Mouse (Mus musculus) neural tube, embryonic 14.5 days (tissue): ENCODE data around the gene Atrnl1. TPM values are rescaled to one million over a fixed set of nuclear protein-coding genes. Genes with fewer than 3 reads are reported as not detected.

Experiments used
- ATAC-seq: fragments of 200-750 bp; cut with Nextera tagmentation; 2 replicates; pipeline ENCODE4 v1.8.0; 2017; ENCODE audit warnings: low read depth, mild to moderate bottlenecking, moderate TSS enrichment, moderate library complexity
- H3K27ac ChIP-seq: fragments of 300-500 bp; sonication (generic); 2 replicates; pipeline ENCODE4 v1.5.1; 2014; ENCODE audit warnings: low read depth, mild to moderate bottlenecking, control low read depth, low read length, moderate library complexity, mixed read lengths
- H3K27me3 ChIP-seq: fragments of 300-500 bp; sonication (generic); 2 replicates; pipeline ENCODE4 v1.6.1; 2014; ENCODE audit warnings: low read length; ENCODE audit not compliant: control insufficient read depth, insufficient read depth
- H3K36me3 ChIP-seq: fragments of 300-500 bp; sonication (generic); 2 replicates; pipeline ENCODE4 v1.6.1; 2014; ENCODE audit warnings: low read length, mixed read lengths; ENCODE audit not compliant: control insufficient read depth, insufficient read depth
- H3K4me1 ChIP-seq: fragments of 300-500 bp; sonication (generic); 2 replicates; pipeline ENCODE4 v1.6.1; 2014; ENCODE audit warnings: low read length; ENCODE audit not compliant: control insufficient read depth, insufficient read depth
- H3K4me2 ChIP-seq: fragments of 300-500 bp; sonication (generic); 2 replicates; pipeline ENCODE4 v1.6.1; 2014; ENCODE audit warnings: mild to moderate bottlenecking, low read depth, low read length, control low read depth
- H3K4me3 ChIP-seq: fragments of 300-500 bp; sonication (generic); 2 replicates; pipeline ENCODE4 v1.5.1; 2014; ENCODE audit warnings: low read depth, low read length, control low read depth, mixed read lengths
- H3K9ac ChIP-seq: fragments of 300-500 bp; sonication (generic); replicated peaks from 2 replicates; pipeline ENCODE4 v1.6.1; 2014; ENCODE audit warnings: low read depth, mild to moderate bottlenecking, control low read depth, low read length, mixed read lengths
- H3K9me3 ChIP-seq: fragments of 300-500 bp; sonication (generic); 2 replicates; pipeline ENCODE4 v1.6.1; 2016; ENCODE audit warnings: low read length; ENCODE audit not compliant: control insufficient read depth
- WGBS: fragments of 180-500 bp; shearing (Covaris S2); extraction: QIAGEN DNeasy Blood & Tissue Kit; methylation state at CpG from one replicate; pipeline ENCODE4 v1.1.7; 2014; 5-methylcytosine and 5-hydroxymethylcytosine counted together
- polyA plus RNA-seq: library from polyadenylated mRNA; unstranded; fragments of >200 nt; fragmentation: Nextera tagmentation; extraction: Ambion mirVana; gene quantifications from 2 replicates; pipeline ENCODE4 v1.2.1, GENCODE M21; 2014

Gene Atrnl1
- polyA plus RNA-seq, 1 experiment from 2014 or later = 8.6 TPM

GRCm38 (mm10) chr19:58095776-58096175 is 484.9 kb downstream of the Atrnl1 start:
- Histone ChIP-seq H3K36me3 (no peaks in the 10 kb centered on the region), H3K9ac (no peak overlapping the region), H3K4me2 (no peak overlapping the region), H3K27ac (no peak overlapping the region; the same call in 1 of the 2 replicates), H3K9me3 (no peaks in the 10 kb centered on the region), H3K4me3 (no peak overlapping the region), H3K27me3 (no peaks in the 10 kb centered on the region), H3K4me1 (peaks cover 7% of the 10 kb centered on the region; the same call in 1 of the 2 replicates)
- ATAC-seq = no peak
- WGBS = 76% methylated on average over 7 of the region's 7 CpGs

- Histone ChIP-seq H3K4me3 (no peak overlapping the region), H3K4me2 (no peak overlapping the region), H3K27ac (no peak overlapping the region), H3K9ac (no peak overlapping the region), H3K9me3 (no peaks in the 10 kb centered on the region), H3K27me3 (no peaks in the 10 kb centered on the region), H3K4me1 (peaks cover 7% of the 10 kb centered on the region; the same call in 1 of the 2 replicates), H3K36me3 (no peaks in the 10 kb centered on the region)
- WGBS = 86% methylated on average over 2 of the region's 2 CpGs
- ATAC-seq = no peak
These were observed 486.4 kb downstream of the Atrnl1 start for GRCm38 (mm10) chr19:58097195-58097594.

GRCm38 (mm10) chr19:58099539-58099938 is 488.7 kb downstream of the Atrnl1 start:
- Histone ChIP-seq H3K4me1 (peaks cover 7% of the 10 kb centered on the region; the same call in 1 of the 2 replicates), H3K36me3 (no peaks in the 10 kb centered on the region), H3K27me3 (no peaks in the 10 kb centered on the region), H3K9ac (no peak overlapping the region), H3K27ac (no peak overlapping the region), H3K9me3 (no peaks in the 10 kb centered on the region), H3K4me2 (no peak overlapping the region), H3K4me3 (no peak overlapping the region)
- no peak for ATAC-seq
- WGBS = 94% methylated on average over 5 of the region's 5 CpGs

- H3K4me1 ChIP-seq = peaks cover 4% of the 10 kb centered on the region; the same call in 1 of the 2 replicates
- H3K27me3 ChIP-seq = no peaks in the 10 kb centered on the region
- ATAC-seq = no peak
- H3K4me2 ChIP-seq = no peak overlapping the region
- H3K36me3 ChIP-seq = no peaks in the 10 kb centered on the region
- no peaks in the 10 kb centered on the region for H3K9me3 ChIP-seq
- WGBS = 84% methylated on average over 4 of the region's 4 CpGs
- H3K9ac ChIP-seq = no peak overlapping the region
- H3K4me3 ChIP-seq = no peak overlapping the region
- no peak overlapping the region for H3K27ac ChIP-seq
These were observed 489.5 kb downstream of the Atrnl1 start for GRCm38 (mm10) chr19:58100381-58100780.

- Histone ChIP-seq H3K4me2 (no peak overlapping the region), H3K27me3 (no peaks in the 10 kb centered on the region), H3K4me1 (no peaks in the 10 kb centered on the region), H3K9ac (no peak overlapping the region), H3K4me3 (no peak overlapping the region), H3K27ac (no peak overlapping the region), H3K9me3 (no peaks in the 10 kb centered on the region), H3K36me3 (no peaks in the 10 kb centered on the region)
- 76% methylated on average over 7 of the region's 7 CpGs for WGBS
- ATAC-seq = no peak
These were observed 493.7 kb downstream of the Atrnl1 start for GRCm38 (mm10) chr19:58104544-58104943.

- H3K4me1 ChIP-seq = no peaks in the 10 kb centered on the region
- no peak overlapping the region for H3K27ac ChIP-seq
- no peak for ATAC-seq
- no peak overlapping the region for H3K9ac ChIP-seq
- WGBS = 16% methylated on average over 10 of the region's 10 CpGs
- H3K27me3 ChIP-seq = no peaks in the 10 kb centered on the region
- no peak overlapping the region for H3K4me3 ChIP-seq
- H3K4me2 ChIP-seq = no peak overlapping the region
- H3K36me3 ChIP-seq = no peaks in the 10 kb centered on the region
- H3K9me3 ChIP-seq = no peaks in the 10 kb centered on the region
These were observed 496.8 kb downstream of the Atrnl1 start for GRCm38 (mm10) chr19:58107632-58108031.

GRCm38 (mm10) chr19:58110491-58110890 is 499.7 kb downstream of the Atrnl1 start:
- 98% methylated on average over 3 of the region's 3 CpGs for WGBS
- H3K4me2 ChIP-seq = no peak overlapping the region
- H3K27me3 ChIP-seq = no peaks in the 10 kb centered on the region
- H3K4me1 ChIP-seq = no peaks in the 10 kb centered on the region
- H3K27ac ChIP-seq = no peak overlapping the region
- ATAC-seq = no peak
- H3K9ac ChIP-seq = no peak overlapping the region
- H3K36me3 ChIP-seq = no peaks in the 10 kb centered on the region
- H3K9me3 ChIP-seq = no peaks in the 10 kb centered on the region
- no peak overlapping the region for H3K4me3 ChIP-seq

- 93% methylated on average over 6 of the region's 6 CpGs for WGBS
- no peak overlapping the region for H3K4me2 ChIP-seq
These were observed 500.5 kb downstream of the Atrnl1 start for GRCm38 (mm10) chr19:58111291-58111690.

GRCm38 (mm10) chr19:58112151-58112550 is 501.3 kb downstream of the Atrnl1 start:
- Histone ChIP-seq H3K9me3 (no peaks in the 10 kb centered on the region), H3K9ac (no peak overlapping the region), H3K4me3 (no peak overlapping the region), H3K27me3 (no peaks in the 10 kb centered on the region), H3K4me1 (no peaks in the 10 kb centered on the region), H3K36me3 (no peaks in the 10 kb centered on the region), H3K4me2 (no peak overlapping the region), H3K27ac (no peak overlapping the region)
- WGBS = 47% methylated on average over 5 of the region's 5 CpGs
- ATAC-seq = no peak

More at GRCm38 (mm10) chr19:58111291-58111690, 500.5 kb downstream of the Atrnl1 start:
- Histone ChIP-seq H3K36me3 (no peaks in the 10 kb centered on the region), H3K27ac (no peak overlapping the region), H3K4me1 (no peaks in the 10 kb centered on the region), H3K9ac (no peak overlapping the region), H3K4me3 (no peak overlapping the region), H3K27me3 (no peaks in the 10 kb centered on the region), H3K9me3 (no peaks in the 10 kb centered on the region)
- no peak for ATAC-seq
